Mouse (Mus musculus) hindbrain, embryonic 15.5 days (tissue): Measurements from ENCODE around the gene 1300017J02Rik. TPM values are rescaled to one million over a fixed set of nuclear protein-coding genes. Genes with fewer than 3 reads are reported as not detected.
"Not testable (repeated sequence)": the region's sequence is repeated elsewhere in the genome, so short reads cannot be mapped to it uniquely, and the experiment has no call there.

ENCODE experiments used
- ATAC-seq: fragments of 200-750 bp; cut with Nextera tagmentation; 2 replicates; pipeline ENCODE4 v1.8.0; 2017; ENCODE audit warnings: low read depth, moderate number of reproducible peaks, moderate TSS enrichment; ENCODE audit not compliant: low FRiP score
- H3K27ac ChIP-seq: fragments of 300-500 bp; sonication (generic); replicated peaks from 2 replicates; pipeline ENCODE4 v1.5.1; 2015; ENCODE audit warnings: mild to moderate bottlenecking, inconsistent platforms
- H3K27me3 ChIP-seq: fragments of 300-500 bp; sonication (generic); 2 replicates; pipeline ENCODE4 v1.6.1; 2015; ENCODE audit warnings: control low read depth, inconsistent platforms
- H3K36me3 ChIP-seq: fragments of 300-500 bp; sonication (generic); 2 replicates; pipeline ENCODE4 v1.6.1; 2015; ENCODE audit warnings: control low read depth, inconsistent platforms
- H3K4me1 ChIP-seq: fragments of 300-500 bp; sonication (generic); replicated peaks from 2 replicates; pipeline ENCODE4 v1.6.1; 2015; ENCODE audit warnings: control low read depth, inconsistent platforms
- H3K4me2 ChIP-seq: fragments of 300-500 bp; sonication (generic); 2 replicates; pipeline ENCODE4 v1.6.1; 2015; ENCODE audit warnings: moderate library complexity, mild to moderate bottlenecking, inconsistent platforms
- H3K4me3 ChIP-seq: fragments of 300-500 bp; sonication (generic); 2 replicates; pipeline ENCODE4 v1.5.1; 2015; ENCODE audit warnings: mild to moderate bottlenecking, inconsistent platforms
- H3K9ac ChIP-seq: fragments of 300-500 bp; sonication (generic); 2 replicates; pipeline ENCODE4 v1.6.1; 2015; ENCODE audit warnings: inconsistent platforms
- H3K9me3 ChIP-seq: fragments of 300-500 bp; sonication (generic); 2 replicates; pipeline ENCODE4 v1.6.1; 2016; ENCODE audit warnings: control low read depth, inconsistent platforms
- WGBS: fragments of 180-500 bp; shearing (Covaris S2); methylation state at CpG from one replicate; pipeline ENCODE4 v1.1.7; 2015; 5-methylcytosine and 5-hydroxymethylcytosine counted together
- polyA plus RNA-seq: library from polyadenylated mRNA; unstranded; fragments of >200 nt; fragmentation: Nextera tagmentation; extraction: Ambion mirVana; gene quantifications from 2 replicates; pipeline ENCODE4 v1.2.1, GENCODE M21; 2015

Gene 1300017J02Rik
- polyA plus RNA-seq, result 1.1 and 1.3 TPM in 2 replicates

DNA sequence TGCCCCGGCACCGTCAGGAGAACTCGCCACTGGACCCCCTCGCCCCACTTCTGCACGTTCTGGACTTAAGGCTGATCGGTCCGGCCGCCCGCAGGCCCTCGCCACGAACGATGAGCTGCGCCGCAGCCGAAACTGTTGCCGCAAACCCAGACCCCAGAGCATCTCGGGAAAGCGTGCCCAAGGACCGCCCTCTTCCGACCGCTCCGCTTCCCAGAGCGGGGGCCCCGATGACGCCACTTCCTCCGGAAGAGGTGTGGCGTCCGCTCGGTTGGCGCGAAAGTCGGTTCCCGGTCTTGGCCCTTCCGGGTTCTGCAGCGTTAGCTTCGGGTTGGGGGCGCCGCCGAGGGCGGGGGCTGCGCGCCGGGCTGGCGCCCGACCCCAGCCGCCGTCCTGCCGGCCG lies at the start of gene 1300017J02Rik, which contains the start of gene Topbp1:
Gene 1300017J02Rik, minus strand, starts transcription at position 156 of the 400 bp plus-strand sequence.
Gene Topbp1, plus strand, starts transcription at position 289 of the 400 bp plus-strand sequence.
- Histone ChIP-seq H3K36me3 (peaks cover 14% of the 10 kb centered on the region), H3K27me3 (no peaks in the 10 kb centered on the region), H3K4me3 (peak within 1 kb of the TSS; percentile 85), H3K27ac (peak within 1 kb of the TSS; percentile 90), H3K4me2 (peak within 1 kb of the TSS; percentile 87), H3K9me3 (no peaks in the 10 kb centered on the region), H3K9ac (peak within 1 kb of the TSS; percentile 75), H3K4me1 (peaks cover 22% of the 10 kb centered on the region)
- WGBS, result under 1% methylated on average over 34 of the region's 49 CpGs
- peak; percentile 98 for ATAC-seq

DNA sequence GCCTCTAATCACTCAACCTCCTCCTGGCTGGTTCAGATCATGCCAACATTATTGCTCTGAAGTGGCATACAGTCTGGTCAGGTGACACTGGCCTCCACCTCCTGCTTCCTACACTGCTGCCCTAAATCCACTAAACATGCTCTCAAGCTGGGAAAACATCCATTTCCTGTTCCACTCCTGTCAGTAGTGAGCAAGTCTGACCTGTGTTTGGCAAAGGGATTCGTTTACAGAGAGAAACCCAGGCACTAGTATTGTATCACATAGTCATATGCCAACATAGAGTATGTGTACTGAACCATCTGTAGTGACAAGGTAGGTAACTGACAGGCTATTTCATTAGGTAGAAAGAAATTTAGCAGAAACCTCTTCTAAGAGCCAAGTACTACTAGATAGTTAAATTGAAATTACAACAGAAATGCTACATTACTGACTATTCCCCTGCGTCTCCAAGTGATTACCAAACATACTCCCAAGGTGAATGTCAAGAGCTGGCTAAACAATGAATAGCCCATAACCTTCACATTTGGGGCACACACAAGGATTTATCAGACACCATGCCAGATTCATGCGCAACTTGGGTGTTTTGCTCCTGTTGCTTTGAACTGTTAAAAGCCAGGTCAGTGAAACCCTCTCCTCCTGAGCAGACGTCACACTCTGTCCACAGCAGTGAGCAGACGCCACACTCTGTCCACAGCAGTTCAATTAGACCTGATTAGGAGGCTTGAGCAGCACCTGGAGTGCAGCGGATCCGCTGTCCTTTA lies 48.8 kb upstream of the 1300017J02Rik start:
- peaks cover 23% of the 10 kb centered on the region for H3K36me3 ChIP-seq

DNA sequence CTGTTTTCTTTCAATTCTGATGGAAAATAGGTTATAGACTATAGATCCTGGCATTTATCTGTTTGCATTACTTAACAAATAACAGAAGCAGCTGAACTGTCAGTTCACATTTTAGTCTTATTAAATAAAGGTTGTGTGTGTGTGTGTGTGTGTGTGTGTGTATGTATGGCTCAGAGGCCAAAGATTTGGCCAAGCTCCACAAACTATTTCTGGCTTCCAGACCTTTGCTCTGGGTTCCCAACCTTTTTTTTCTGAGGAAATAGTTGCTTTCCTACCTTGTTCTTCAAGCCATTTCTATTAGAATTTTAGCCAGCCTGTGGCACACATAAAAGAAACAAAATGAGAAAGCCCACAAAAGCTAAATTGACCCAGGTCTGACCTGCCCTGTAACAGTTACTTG lies 43.9 kb upstream of the 1300017J02Rik start:
- peaks cover 21% of the 10 kb centered on the region for H3K36me3 ChIP-seq
- H3K27ac ChIP-seq, result no peak overlapping the region
- no peaks in the 10 kb centered on the region for H3K4me1 ChIP-seq
- H3K9me3 ChIP-seq, result no peaks in the 10 kb centered on the region
- H3K27me3 ChIP-seq, result no peaks in the 10 kb centered on the region
- no peak overlapping the region for H3K9ac ChIP-seq
- no peak overlapping the region for H3K4me2 ChIP-seq
- ATAC-seq, result no peak
- no peak overlapping the region for H3K4me3 ChIP-seq

More for the DNA sequence above, 48.8 kb upstream of the 1300017J02Rik start:
- H3K27me3 ChIP-seq, H3K9ac ChIP-seq, H3K4me2 ChIP-seq, H3K4me3 ChIP-seq, H3K27ac ChIP-seq, H3K9me3 ChIP-seq, ATAC-seq, H3K4me1 ChIP-seq: not testable (repeated sequence)
- WGBS, result 91% methylated on average over 7 of the region's 7 CpGs

DNA sequence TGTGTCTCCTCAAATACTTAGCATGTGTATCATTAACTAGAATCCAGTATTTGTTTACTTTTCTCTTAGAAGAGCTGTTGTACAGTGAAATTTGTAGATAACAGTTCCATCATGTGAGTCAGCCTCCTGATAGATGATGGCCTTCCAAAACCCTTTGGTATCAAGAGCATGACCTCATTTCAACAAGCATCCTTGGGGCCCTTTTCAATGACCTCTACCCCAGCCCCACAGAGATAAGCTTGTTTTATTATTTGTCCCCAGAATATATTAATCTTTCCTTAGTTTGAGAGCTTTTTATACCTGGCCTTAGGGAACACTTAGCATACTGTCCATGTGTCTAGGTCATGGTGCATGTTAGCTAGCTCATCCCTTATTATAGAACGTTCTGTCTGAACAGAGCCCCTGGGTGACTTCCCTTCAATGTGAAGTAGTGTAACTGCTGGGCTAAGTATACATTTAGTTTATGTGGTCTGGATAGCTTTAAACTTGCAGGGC lies 43.2 kb upstream of the 1300017J02Rik start:
- H3K36me3 ChIP-seq, result peaks cover 27% of the 10 kb centered on the region

DNA sequence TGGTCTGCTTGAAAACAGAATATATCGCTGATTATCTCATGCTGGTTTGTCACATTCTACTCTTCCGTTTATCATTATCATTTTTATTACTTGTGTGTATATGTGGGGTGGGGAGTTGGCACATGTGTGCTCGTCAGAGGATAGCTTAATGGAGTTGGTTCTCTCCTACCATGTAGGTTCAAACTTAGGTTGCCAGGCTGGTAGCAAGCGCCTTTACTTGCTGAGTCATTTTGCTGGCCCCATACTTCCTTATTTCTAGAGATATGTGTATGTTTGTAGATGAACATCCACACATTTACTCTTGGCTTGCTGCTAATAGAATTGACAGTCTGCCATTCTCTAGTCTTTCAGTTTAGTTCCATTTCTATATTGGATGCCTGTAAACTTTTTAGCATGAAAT lies 42.2 kb upstream of the 1300017J02Rik start:
- Histone ChIP-seq H3K4me2 (no peak overlapping the region), H3K9ac (no peak overlapping the region), H3K9me3 (no peaks in the 10 kb centered on the region), H3K27me3 (no peaks in the 10 kb centered on the region), H3K4me1 (no peaks in the 10 kb centered on the region), H3K36me3 (peaks cover 31% of the 10 kb centered on the region), H3K27ac (no peak overlapping the region), H3K4me3 (no peak overlapping the region)
- no peak for ATAC-seq
- 95% methylated on average over 4 of the region's 4 CpGs for WGBS

More for the DNA sequence above, 43.2 kb upstream of the 1300017J02Rik start:
- no peak overlapping the region for H3K4me2 ChIP-seq
- WGBS, result 74% methylated on average over 1 of the region's 1 CpGs
- ATAC-seq, result no peak
- no peak overlapping the region for H3K27ac ChIP-seq
- no peaks in the 10 kb centered on the region for H3K27me3 ChIP-seq
- no peak overlapping the region for H3K9ac ChIP-seq
- H3K9me3 ChIP-seq, result no peaks in the 10 kb centered on the region
- no peaks in the 10 kb centered on the region for H3K4me1 ChIP-seq
- H3K4me3 ChIP-seq, result no peak overlapping the region

DNA sequence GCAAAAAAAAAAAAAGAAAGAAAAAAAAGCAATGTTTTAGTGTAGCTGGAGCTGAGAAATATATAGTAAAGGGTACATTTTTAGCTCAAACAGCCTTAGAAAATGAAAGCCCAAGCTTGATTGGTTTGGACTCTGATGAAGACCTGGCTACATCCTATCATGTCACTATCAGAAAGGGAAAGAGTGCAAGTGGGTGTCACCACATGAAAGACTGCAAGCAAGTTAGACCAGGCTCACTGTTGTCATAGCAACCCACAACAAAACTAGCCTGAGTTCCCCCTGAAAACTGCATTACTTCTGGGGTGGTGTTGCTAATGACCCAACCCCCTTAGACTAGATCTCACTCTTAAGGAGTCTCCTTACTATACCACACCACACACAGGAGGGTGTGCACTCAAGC lies 32.0 kb upstream of the 1300017J02Rik start:
- H3K4me3 ChIP-seq, result no peak overlapping the region
- H3K27ac ChIP-seq, result no peak overlapping the region
- ATAC-seq, result no peak
- H3K4me1 ChIP-seq, result no peaks in the 10 kb centered on the region
- H3K4me2 ChIP-seq, result no peak overlapping the region
- peaks cover 53% of the 10 kb centered on the region for H3K36me3 ChIP-seq
- H3K9ac ChIP-seq, result no peak overlapping the region
- no peaks in the 10 kb centered on the region for H3K27me3 ChIP-seq
- no peaks in the 10 kb centered on the region for H3K9me3 ChIP-seq

DNA sequence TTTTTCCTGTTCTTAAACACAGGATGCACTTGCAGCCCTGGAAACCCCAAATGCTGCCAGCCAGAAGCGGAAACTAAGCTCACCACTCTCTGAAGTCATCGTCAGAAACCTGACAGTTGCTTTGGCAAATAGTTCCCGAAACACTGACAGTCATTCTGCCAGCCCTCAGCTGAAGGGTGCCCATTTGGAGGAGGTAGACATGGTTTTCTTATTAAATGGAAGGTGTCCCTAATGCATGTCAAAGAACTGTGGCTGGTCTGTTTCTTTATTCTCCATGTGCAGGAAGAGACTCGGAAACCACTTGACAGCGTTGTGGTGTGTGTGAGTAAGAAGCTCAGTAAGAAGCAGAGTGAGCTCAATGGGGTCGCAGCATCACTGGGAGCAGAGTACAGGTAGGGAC lies 27.8 kb upstream of the 1300017J02Rik start:
- no peak overlapping the region for H3K9ac ChIP-seq
- 94% methylated on average over 6 of the region's 6 CpGs for WGBS
- no peaks in the 10 kb centered on the region for H3K9me3 ChIP-seq
- no peak overlapping the region for H3K27ac ChIP-seq
- ATAC-seq, result no peak
- no peaks in the 10 kb centered on the region for H3K27me3 ChIP-seq
- no peaks in the 10 kb centered on the region for H3K4me1 ChIP-seq
- no peak overlapping the region for H3K4me3 ChIP-seq
- no peak overlapping the region for H3K4me2 ChIP-seq
- peaks cover 42% of the 10 kb centered on the region for H3K36me3 ChIP-seq

DNA sequence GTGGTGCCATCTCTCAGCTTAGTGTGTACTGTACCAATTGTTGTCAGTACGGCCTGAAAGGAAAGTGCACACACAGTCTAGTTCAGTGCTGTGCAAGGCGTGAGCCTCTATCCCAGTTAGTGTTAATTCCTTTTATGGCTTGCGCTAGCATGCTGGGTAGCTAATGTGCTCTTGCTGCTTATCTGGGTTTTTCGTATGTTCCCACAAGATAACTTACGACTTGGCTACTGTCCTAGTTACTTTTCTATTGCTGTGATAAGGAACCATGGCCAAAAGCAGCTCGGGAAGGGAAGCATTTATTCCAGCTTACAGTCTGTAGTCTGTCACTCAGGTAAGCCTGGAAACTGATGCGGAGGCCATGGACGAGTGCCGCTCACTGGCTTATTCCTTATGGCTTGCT lies 21.6 kb upstream of the 1300017J02Rik start:
- H3K4me3 ChIP-seq, result no peak overlapping the region
- no peak overlapping the region for H3K27ac ChIP-seq
- H3K4me1 ChIP-seq, result no peaks in the 10 kb centered on the region
- no peak overlapping the region for H3K9ac ChIP-seq
- peaks cover 39% of the 10 kb centered on the region for H3K36me3 ChIP-seq
- no peaks in the 10 kb centered on the region for H3K27me3 ChIP-seq
- no peaks in the 10 kb centered on the region for H3K9me3 ChIP-seq
- WGBS, result 76% methylated on average over 9 of the region's 9 CpGs
- H3K4me2 ChIP-seq, result no peak overlapping the region
- ATAC-seq, result no peak

DNA sequence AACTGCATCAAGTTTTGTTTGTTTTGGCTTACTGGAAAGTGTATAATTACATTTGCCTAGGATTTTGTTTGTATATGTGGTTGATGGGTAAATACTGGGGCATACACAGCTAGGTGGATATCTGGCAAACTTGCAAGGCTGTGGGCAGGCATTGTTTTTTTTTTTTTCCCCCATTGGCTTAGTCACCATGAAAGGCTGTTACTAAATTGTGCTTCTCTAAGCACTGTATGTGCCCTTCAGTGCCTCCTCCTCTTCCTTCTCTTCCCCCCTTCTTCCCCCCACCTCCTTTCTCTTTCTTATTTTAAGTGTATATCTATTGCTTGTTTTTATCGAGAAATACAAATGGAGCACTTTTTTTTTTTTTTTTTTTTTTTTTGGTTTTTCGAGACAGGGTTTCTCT lies 19.8 kb upstream of the 1300017J02Rik start:
- no peak overlapping the region for H3K9ac ChIP-seq
- H3K4me1 ChIP-seq, result no peaks in the 10 kb centered on the region
- H3K4me3 ChIP-seq, result no peak overlapping the region
- ATAC-seq, result no peak
- H3K27me3 ChIP-seq, result no peaks in the 10 kb centered on the region
- H3K36me3 ChIP-seq, result peaks cover 48% of the 10 kb centered on the region
- no peaks in the 10 kb centered on the region for H3K9me3 ChIP-seq
- no peak overlapping the region for H3K4me2 ChIP-seq
- 92% methylated on average over 1 of the region's 2 CpGs for WGBS
- no peak overlapping the region for H3K27ac ChIP-seq

DNA sequence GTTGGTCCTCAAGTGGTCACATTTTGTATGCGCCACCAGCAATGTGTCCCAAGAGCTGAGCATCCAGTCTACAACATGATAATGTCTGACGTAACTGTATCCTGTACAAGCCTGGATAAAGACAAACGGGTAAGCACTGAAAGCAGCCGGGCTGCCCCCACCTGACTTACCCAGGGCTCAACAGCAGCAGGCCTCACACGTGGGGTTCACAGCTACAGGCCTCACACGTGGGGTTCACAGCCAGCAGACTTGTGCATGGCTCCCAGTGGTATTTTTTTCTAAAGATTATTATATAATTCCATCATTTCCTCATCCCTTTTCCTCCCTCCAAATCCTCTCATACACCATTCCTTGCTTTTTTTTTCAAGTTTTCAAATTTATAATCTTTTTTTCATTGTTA lies 5.0 kb upstream of the 1300017J02Rik start:
- Histone ChIP-seq H3K4me3 (no peak overlapping the region), H3K27me3 (no peaks in the 10 kb centered on the region), H3K36me3 (peaks cover 31% of the 10 kb centered on the region), H3K4me2 (no peak overlapping the region), H3K9me3 (no peaks in the 10 kb centered on the region), H3K27ac (no peak overlapping the region), H3K9ac (no peak overlapping the region), H3K4me1 (peaks cover 16% of the 10 kb centered on the region)
- no peak for ATAC-seq
- 89% methylated on average over 6 of the region's 6 CpGs for WGBS

DNA sequence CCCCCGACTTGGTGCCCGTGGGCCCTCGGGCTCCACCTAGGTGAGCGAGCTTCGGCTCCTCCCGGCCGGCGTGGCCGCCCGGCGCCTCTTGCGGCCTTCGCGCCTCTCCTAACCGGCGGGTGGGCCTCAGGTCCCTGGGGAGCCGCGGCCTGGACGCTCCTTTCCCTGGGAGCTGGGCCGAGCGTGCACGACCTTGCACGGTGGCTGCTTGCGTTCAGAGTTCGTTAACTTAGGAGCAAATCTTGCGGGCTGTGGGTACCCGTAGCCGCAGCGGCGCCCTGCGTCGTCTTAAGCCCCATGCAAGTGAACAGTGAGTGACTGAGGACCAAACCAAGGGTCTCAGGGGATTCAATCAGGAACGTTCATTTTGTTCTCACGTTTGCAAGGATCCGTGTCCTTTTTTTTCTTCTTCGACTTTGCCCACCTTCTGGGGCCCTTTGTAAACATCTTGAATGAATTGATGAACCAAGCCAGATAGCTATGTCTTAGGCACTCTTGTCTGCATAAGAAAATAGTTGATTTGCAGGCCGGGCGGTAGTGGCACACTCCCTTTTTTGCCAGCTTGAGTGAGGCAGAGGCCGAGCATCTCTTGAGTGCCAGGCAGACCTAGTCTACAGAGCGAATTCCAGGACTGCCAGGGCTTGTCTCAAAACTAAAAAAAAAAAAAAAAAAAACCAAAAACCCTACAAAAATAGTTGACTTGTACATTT lies 605 bp upstream of the 1300017J02Rik start:
- ATAC-seq, result peak; percentile 72
- under 1% methylated on average over 38 of the region's 40 CpGs for WGBS
- Histone ChIP-seq H3K36me3 (peaks cover 14% of the 10 kb centered on the region), H3K27ac (peak overlapping the region; percentile 90; the same call in 1 of the 2 replicates), H3K4me1 (peaks cover 22% of the 10 kb centered on the region), H3K4me2 (peak overlapping the region; percentile 87), H3K27me3 (no peaks in the 10 kb centered on the region), H3K9me3 (no peaks in the 10 kb centered on the region), H3K4me3 (peak overlapping the region; percentile 85), H3K9ac (peak overlapping the region; percentile 60)

DNA sequence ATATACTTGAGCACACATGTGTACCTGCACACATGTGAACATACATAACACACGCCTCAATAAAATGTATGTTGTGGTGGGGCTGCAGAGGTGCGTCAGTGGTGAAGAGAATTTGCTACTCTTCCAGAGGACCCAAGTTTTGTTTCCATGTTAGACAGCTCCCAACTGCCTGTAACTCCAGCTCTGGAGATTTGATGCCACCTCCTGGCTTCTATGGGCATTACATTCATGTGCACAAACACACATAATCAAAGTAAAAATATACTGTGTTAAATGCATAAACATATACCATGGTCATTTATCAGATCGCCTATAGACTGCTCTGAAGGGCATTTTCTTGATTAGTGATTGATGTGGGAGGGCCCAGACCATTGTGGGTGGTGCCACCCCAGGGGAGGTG lies 2.2 kb downstream of the 1300017J02Rik start:
- Histone ChIP-seq H3K4me3 (no peak overlapping the region), H3K4me2 (no peak overlapping the region), H3K9ac (no peak overlapping the region), H3K27ac (no peak overlapping the region), H3K36me3 (no peaks in the 10 kb centered on the region), H3K9me3 (no peaks in the 10 kb centered on the region), H3K27me3 (no peaks in the 10 kb centered on the region), H3K4me1 (peaks cover 22% of the 10 kb centered on the region)
- 53% methylated on average over 3 of the region's 3 CpGs for WGBS
- ATAC-seq, result peak; percentile 42; the same call in 1 of the 2 replicates
